Mouse (Mus musculus) lung, postnatal 0 days (tissue): ENCODE results near the gene Pfn4.

Source experiments
- CTCF ChIP-seq: IDR thresholded peaks from 2 replicates; pipeline ENCODE4 v1.5.1; 2016; ENCODE audit warnings: antibody characterized with exemption, mild to moderate bottlenecking
- EP300 ChIP-seq: IDR thresholded peaks from 2 replicates; pipeline ENCODE4 v1.6.1; 2016; ENCODE audit warnings: antibody characterized with exemption, mild to moderate bottlenecking, control low read depth

DNA sequence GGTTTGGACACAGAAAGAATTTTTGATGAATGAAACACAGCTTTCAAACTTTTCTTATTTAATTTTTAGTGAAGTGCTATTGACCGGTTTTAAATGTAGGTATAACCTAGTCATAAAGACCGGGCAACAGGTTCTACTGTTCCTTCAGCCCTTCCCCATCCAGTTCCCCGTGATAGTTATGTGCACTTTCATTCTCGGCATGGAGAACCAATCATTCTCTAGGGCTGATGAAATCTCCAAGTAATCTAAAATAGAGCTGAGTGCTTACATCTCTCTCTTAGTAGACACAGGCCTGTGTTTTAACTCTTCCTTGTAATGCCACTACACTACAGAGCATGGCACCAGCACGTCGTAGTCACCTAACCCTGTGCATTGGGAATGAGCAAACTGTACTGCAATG lies 8.9 kb downstream of the Pfn4 start:
- TF ChIP-seq CTCF (no peak), EP300 (no peak)
